Mouse (Mus musculus) embryonic facial prominence, embryonic 13.5 days (tissue): ENCODE results near the gene Tsc22d3. TPM values are rescaled to one million over a fixed set of nuclear protein-coding genes. Genes with fewer than 3 reads are reported as not detected.

Source experiments
- ATAC-seq: fragments of 200-750 bp; cut with Nextera tagmentation; 2 replicates; pipeline ENCODE4 v1.8.0; 2017; ENCODE audit warnings: low read depth; ENCODE audit not compliant: insufficient number of reproducible peaks, insufficient read depth, low FRiP score, low TSS enrichment
- H3K27ac ChIP-seq: fragments of 300-500 bp; sonication (generic); 2 replicates; pipeline ENCODE4 v1.5.1; 2015; ENCODE audit warnings: moderate library complexity, mild to moderate bottlenecking, inconsistent platforms
- H3K27me3 ChIP-seq: fragments of 300-500 bp; sonication (generic); 2 replicates; pipeline ENCODE4 v1.6.1; 2015; ENCODE audit warnings: mild to moderate bottlenecking, inconsistent platforms
- H3K36me3 ChIP-seq: fragments of 300-500 bp; sonication (generic); 2 replicates; pipeline ENCODE4 v1.6.1; 2015; ENCODE audit warnings: mild to moderate bottlenecking, inconsistent platforms
- H3K4me1 ChIP-seq: fragments of 300-500 bp; sonication (generic); 2 replicates; pipeline ENCODE4 v1.6.1; 2015; ENCODE audit warnings: inconsistent platforms
- H3K4me2 ChIP-seq: fragments of 300-500 bp; sonication (generic); 2 replicates; pipeline ENCODE4 v1.6.1; 2015; ENCODE audit warnings: moderate library complexity, mild to moderate bottlenecking, inconsistent platforms
- H3K4me3 ChIP-seq: fragments of 300-500 bp; sonication (generic); 2 replicates; pipeline ENCODE4 v1.5.1; 2015; ENCODE audit warnings: mild to moderate bottlenecking, inconsistent platforms
- H3K9ac ChIP-seq: fragments of 300-500 bp; sonication (generic); 2 replicates; pipeline ENCODE4 v1.6.1; 2015; ENCODE audit warnings: mild to moderate bottlenecking, inconsistent platforms
- H3K9me3 ChIP-seq: fragments of 300-500 bp; sonication (generic); 2 replicates; pipeline ENCODE4 v1.6.1; 2016; ENCODE audit warnings: inconsistent platforms
- WGBS: fragments of 180-500 bp; shearing (Covaris S2); methylation state at CpG from one replicate; pipeline ENCODE4 v1.1.7; 2015; ENCODE audit warnings: mixed read lengths; 5-methylcytosine and 5-hydroxymethylcytosine counted together
- polyA plus RNA-seq: library from polyadenylated mRNA; unstranded; fragments of >200 nt; fragmentation: Nextera tagmentation; extraction: Ambion mirVana; gene quantifications from 2 replicates; pipeline ENCODE4 v1.2.1, GENCODE M21; 2015

Gene Tsc22d3
- polyA plus RNA-seq, 1 experiment from 2014 or later, result 105 TPM

GRCm38 (mm10) chrX:140564777-140565176 is 35.7 kb downstream of the Tsc22d3 start:
- H3K9ac ChIP-seq, result no peak overlapping the region
- no peaks in the 10 kb centered on the region for H3K4me1 ChIP-seq
- H3K27ac ChIP-seq, result no peak overlapping the region
- no peak overlapping the region for H3K4me2 ChIP-seq
- WGBS, result 80% methylated on average over 1 of the region's 1 CpGs
- no peak for ATAC-seq
- no peaks in the 10 kb centered on the region for H3K36me3 ChIP-seq
- H3K9me3 ChIP-seq, result no peaks in the 10 kb centered on the region
- H3K27me3 ChIP-seq, result peaks cover 48% of the 10 kb centered on the region
- H3K4me3 ChIP-seq, result no peak overlapping the region

GRCm38 (mm10) chrX:140558176-140558844 is 42.1 kb downstream of the Tsc22d3 start:
- no peak overlapping the region for H3K4me2 ChIP-seq
- 74% methylated on average over 6 of the region's 6 CpGs for WGBS
- H3K27me3 ChIP-seq, result peaks cover 40% of the 10 kb centered on the region
- no peak for ATAC-seq
- no peaks in the 10 kb centered on the region for H3K9me3 ChIP-seq
- H3K36me3 ChIP-seq, result no peaks in the 10 kb centered on the region
- H3K4me3 ChIP-seq, result no peak overlapping the region
- H3K27ac ChIP-seq, result no peak overlapping the region
- H3K4me1 ChIP-seq, result no peaks in the 10 kb centered on the region
- H3K9ac ChIP-seq, result no peak overlapping the region

GRCm38 (mm10) chrX:140555965-140556364 is 44.5 kb downstream of the Tsc22d3 start:
- 63% methylated on average over 2 of the region's 2 CpGs for WGBS
- Histone ChIP-seq H3K4me1 (no peaks in the 10 kb centered on the region), H3K4me3 (no peak overlapping the region), H3K27ac (no peak overlapping the region), H3K27me3 (peaks cover 51% of the 10 kb centered on the region), H3K36me3 (no peaks in the 10 kb centered on the region), H3K9me3 (no peaks in the 10 kb centered on the region), H3K4me2 (no peak overlapping the region), H3K9ac (no peak overlapping the region)
- ATAC-seq, result no peak

GRCm38 (mm10) chrX:140555423-140555822 is 45.0 kb downstream of the Tsc22d3 start:
- Histone ChIP-seq H3K36me3 (no peaks in the 10 kb centered on the region), H3K4me2 (no peak overlapping the region), H3K9ac (no peak overlapping the region), H3K27ac (no peak overlapping the region), H3K9me3 (no peaks in the 10 kb centered on the region), H3K4me1 (no peaks in the 10 kb centered on the region), H3K4me3 (no peak overlapping the region), H3K27me3 (peaks cover 55% of the 10 kb centered on the region)
- no peak for ATAC-seq
- 70% methylated on average over 3 of the region's 3 CpGs for WGBS

- Histone ChIP-seq H3K36me3 (no peaks in the 10 kb centered on the region), H3K4me3 (no peak overlapping the region), H3K4me1 (no peaks in the 10 kb centered on the region), H3K27me3 (peaks cover 66% of the 10 kb centered on the region), H3K9me3 (no peaks in the 10 kb centered on the region), H3K4me2 (no peak overlapping the region), H3K9ac (no peak overlapping the region), H3K27ac (no peak overlapping the region)
- ATAC-seq, result no peak
- 78% methylated on average over 7 of the region's 7 CpGs for WGBS
Measured at GRCm38 (mm10) chrX:140547660-140548419, 52.6 kb downstream of the Tsc22d3 start.

- peaks cover 12% of the 10 kb centered on the region for H3K4me1 ChIP-seq
- H3K4me3 ChIP-seq, result no peak overlapping the region
- H3K27ac ChIP-seq, result no peak overlapping the region
- H3K9ac ChIP-seq, result no peak overlapping the region
- H3K4me2 ChIP-seq, result no peak overlapping the region
- H3K9me3 ChIP-seq, result no peaks in the 10 kb centered on the region
- H3K36me3 ChIP-seq, result 0 out of 2 replicates have a peak, but pooled peaks cover 9% of the 10 kb centered on the region
- peaks cover 75% of the 10 kb centered on the region for H3K27me3 ChIP-seq
- WGBS, result 34% methylated on average over 3 of the region's 3 CpGs
- ATAC-seq, result no peak
Measured at GRCm38 (mm10) chrX:140544737-140545136, 55.7 kb downstream of the Tsc22d3 start.

- H3K4me1 ChIP-seq, result peaks cover 12% of the 10 kb centered on the region
- 27% methylated on average over 18 of the region's 18 CpGs for WGBS
- H3K4me3 ChIP-seq, result peak overlapping the region; percentile 52
- H3K27ac ChIP-seq, result peak overlapping the region; percentile 86
- peak overlapping the region; percentile 76 for H3K9ac ChIP-seq
- no peaks in the 10 kb centered on the region for H3K9me3 ChIP-seq
- H3K4me2 ChIP-seq, result peak overlapping the region; percentile 63
- peaks cover 61% of the 10 kb centered on the region for H3K27me3 ChIP-seq
- peak; percentile 75 for ATAC-seq
- H3K36me3 ChIP-seq, result 0 out of 2 replicates have a peak, but pooled peaks cover 9% of the 10 kb centered on the region
Measured at GRCm38 (mm10) chrX:140542938-140543673, 57.4 kb downstream of the Tsc22d3 start.

GRCm38 (mm10) chrX:140542474-140542845 is 58.0 kb downstream of the Tsc22d3 start:
- Histone ChIP-seq H3K9ac (peak overlapping the region; percentile 76), H3K36me3 (0 out of 2 replicates have a peak, but pooled peaks cover 9% of the 10 kb centered on the region), H3K27ac (peak overlapping the region; percentile 86), H3K9me3 (no peaks in the 10 kb centered on the region), H3K4me2 (peak overlapping the region; percentile 63), H3K27me3 (peaks cover 55% of the 10 kb centered on the region), H3K4me3 (peak overlapping the region; percentile 52), H3K4me1 (peaks cover 12% of the 10 kb centered on the region)
- 25% methylated on average over 21 of the region's 21 CpGs for WGBS
- ATAC-seq, result peak; percentile 86

GRCm38 (mm10) chrX:140541711-140542473 is 58.6 kb downstream of the Tsc22d3 start:
- H3K36me3 ChIP-seq, result 0 out of 2 replicates have a peak, but pooled peaks cover 9% of the 10 kb centered on the region
- 22% methylated on average over 10 of the region's 10 CpGs for WGBS
- ATAC-seq, result no peak
- H3K4me1 ChIP-seq, result peaks cover 12% of the 10 kb centered on the region
- peak overlapping the region; percentile 63 for H3K4me2 ChIP-seq
- peaks cover 50% of the 10 kb centered on the region for H3K27me3 ChIP-seq
- peak overlapping the region; percentile 86 for H3K27ac ChIP-seq
- H3K9me3 ChIP-seq, result no peaks in the 10 kb centered on the region
- peak overlapping the region; percentile 76 for H3K9ac ChIP-seq
- H3K4me3 ChIP-seq, result peak overlapping the region; percentile 52

- WGBS, result 83% methylated on average over 15 of the region's 15 CpGs
- Histone ChIP-seq H3K9ac (no peak overlapping the region), H3K4me3 (no peak overlapping the region), H3K4me1 (peaks cover 12% of the 10 kb centered on the region), H3K36me3 (0 out of 2 replicates have a peak, but pooled peaks cover 9% of the 10 kb centered on the region), H3K27ac (no peak overlapping the region), H3K4me2 (peak overlapping the region; percentile 63; the same call in 1 of the 2 replicates), H3K27me3 (peaks cover 51% of the 10 kb centered on the region), H3K9me3 (no peaks in the 10 kb centered on the region)
- no peak for ATAC-seq
Measured at GRCm38 (mm10) chrX:140540500-140541114, 59.9 kb downstream of the Tsc22d3 start.
